ENCODE assay signal across 16 mouse cellular contexts in genomic region chr16:90217356-90217755, GRCm38 (mm10). TPM values are rescaled to one million over a fixed set of nuclear protein-coding genes. Genes with fewer than 3 reads are reported as not detected.
A peak's percentile ranks its signal among the peaks of the same experiment; 100 is the strongest.
DNase-seq lines count a peak whose midpoint lies in the region; ATAC-seq and TF ChIP-seq lines count a peak whose summit lies in the region.
"Had no signal": no experiment of that assay in that cellular context is flagged by ENCODE, and none has a peak within 500 bp of the region (broad histone marks: within the 10 kb centered on the region; RNA-seq: fewer than 3 reads in every experiment).

No protein-coding gene starts in this region.

- no peaks in the 10 kb centered on the region for H3K27me3 ChIP-seq in liver, adult 2 months (ENCODE audit: control insufficient read depth, insufficient read depth, low read length)
- no peaks in the 10 kb centered on the region for H3K27me3 ChIP-seq in intestine, embryonic 16.5 days (replicated peaks; ENCODE audit: control insufficient read depth, insufficient read depth, low read length)
- H3K27me3 ChIP-seq in lung, embryonic 14.5 days (ENCODE audit: insufficient read depth, low read length), result no peaks in the 10 kb centered on the region
- no peaks in the 10 kb centered on the region for H3K27me3 ChIP-seq in small intestine, adult 2 months (ENCODE audit: control insufficient read depth, insufficient read depth, low read length)
- H3K27me3 ChIP-seq: embryonic facial prominence, embryonic 12.5 days; neural tube, embryonic 12.5 days had no signal

- H3K36me3 ChIP-seq in liver, adult 2 months (ENCODE audit: control insufficient read depth, insufficient read depth, low read length), result no peaks in the 10 kb centered on the region
- no peaks in the 10 kb centered on the region for H3K36me3 ChIP-seq in intestine, embryonic 16.5 days (ENCODE audit: control insufficient read depth, insufficient read depth, low read length)
- H3K36me3 ChIP-seq in lung, embryonic 14.5 days (ENCODE audit: insufficient read depth), result no peaks in the 10 kb centered on the region
- no peaks in the 10 kb centered on the region for H3K36me3 ChIP-seq in small intestine, adult 2 months (ENCODE audit: control insufficient read depth, insufficient read depth, low read length)
- H3K36me3 ChIP-seq: embryonic facial prominence, embryonic 12.5 days; neural tube, embryonic 12.5 days had no signal

- H3K4me2 ChIP-seq in intestine, embryonic 16.5 days (ENCODE audit: low read depth, low read length), result no peak overlapping the region
- H3K4me2 ChIP-seq in lung, embryonic 14.5 days, result no peak overlapping the region
- H3K4me2 ChIP-seq: embryonic facial prominence, embryonic 12.5 days; neural tube, embryonic 12.5 days had no signal

- H3K4me1 ChIP-seq in liver, adult 2 months (ENCODE audit: control insufficient read depth, insufficient read depth, low read length), result peaks cover 14% of the 10 kb centered on the region
- peaks cover 5% of the 10 kb centered on the region for H3K4me1 ChIP-seq in intestine, embryonic 16.5 days (ENCODE audit: control insufficient read depth, insufficient read depth, low read length)
- peaks cover 2% of the 10 kb centered on the region for H3K4me1 ChIP-seq in lung, embryonic 14.5 days (ENCODE audit: insufficient read depth)
- H3K4me1 ChIP-seq in small intestine, adult 2 months (ENCODE audit: control insufficient read depth, insufficient read depth, insufficient read length, low read length), result peaks cover 21% of the 10 kb centered on the region; the same call in 1 of the 2 replicates

- peak overlapping the region; percentile 93 for H3K27ac ChIP-seq in liver, adult 2 months (replicated peaks; ENCODE audit: insufficient read depth, low read depth, low read length)
- peak overlapping the region; percentile 46 for H3K27ac ChIP-seq in intestine, embryonic 16.5 days (ENCODE audit: low read length)
- H3K27ac ChIP-seq in lung, embryonic 14.5 days (ENCODE audit: low read depth), result no peak overlapping the region
- peak overlapping the region; percentile 85 for H3K27ac ChIP-seq in small intestine, adult 2 months (ENCODE audit: insufficient read depth, low read depth, low read length)
- H3K27ac ChIP-seq: embryonic facial prominence, embryonic 12.5 days; neural tube, embryonic 12.5 days had no signal

- TF ChIP-seq POLR2A in liver, adult 2 months (IDR thresholded peaks at IDR 0.05; ENCODE audit: extremely low read depth, insufficient read depth, low read length), result no peak
- no peak for TF ChIP-seq POLR2A in small intestine, adult 2 months (IDR thresholded peaks at IDR 0.05; ENCODE audit: low read depth, low read length)

- TF ChIP-seq CTCF in liver, adult 2 months (IDR thresholded peaks at IDR 0.05; ENCODE audit: low read depth, low read length), result no peak
- no peak for TF ChIP-seq CTCF in lung, embryonic 14.5 days (IDR thresholded peaks at IDR 0.05; ENCODE audit: low read depth)
- TF ChIP-seq CTCF in small intestine, adult 2 months (IDR thresholded peaks at IDR 0.05; ENCODE audit: extremely low read depth, insufficient read length, insufficient replicate concordance, low read depth, low read length), result no peak

- no peak overlapping the region for H3K4me3 ChIP-seq in liver, adult 2 months (ENCODE audit: insufficient read depth, low read depth, low read length)
- H3K4me3 ChIP-seq in intestine, embryonic 16.5 days (ENCODE audit: low read length), result no peak overlapping the region
- no peak overlapping the region for H3K4me3 ChIP-seq in lung, embryonic 14.5 days (ENCODE audit: low read depth, low read length)
- no peak overlapping the region for H3K4me3 ChIP-seq in small intestine, adult 2 months (ENCODE audit: low read depth, low read length)
- H3K4me3 ChIP-seq: embryonic facial prominence, embryonic 12.5 days; neural tube, embryonic 12.5 days had no signal

- 8% methylated on average over 3 of the region's 3 CpGs for WGBS in liver, adult 2 months
- WGBS in intestine, embryonic 16.5 days, result 51% methylated on average over 3 of the region's 3 CpGs
- 55% methylated on average over 3 of the region's 3 CpGs for WGBS in lung, embryonic 14.5 days
- 23% methylated on average over 3 of the region's 3 CpGs for WGBS in small intestine, adult 2 months

- peaks cover 2% of the 10 kb centered on the region; the same call in 1 of the 2 replicates for H3K79me2 ChIP-seq in liver, adult 2 months (ENCODE audit: control insufficient read depth, insufficient read depth, low read length)

- ATAC-seq in intestine, embryonic 16.5 days, result no peak
- ATAC-seq in lung, embryonic 14.5 days (ENCODE audit: insufficient read depth), result no peak
- ATAC-seq: midbrain, embryonic 16.5 days had no signal

- H3K9me3 ChIP-seq in intestine, embryonic 16.5 days (ENCODE audit: control insufficient read depth, low read length), result no peaks in the 10 kb centered on the region
- H3K9me3 ChIP-seq in lung, embryonic 14.5 days (ENCODE audit: low read depth, low read length), result no peaks in the 10 kb centered on the region
- H3K9me3 ChIP-seq: embryonic facial prominence, embryonic 12.5 days; neural tube, embryonic 12.5 days had no signal

- 0 out of 2 replicates have a peak overlapping the region, but pooled peaks have one; percentile 20 for H3K9ac ChIP-seq in liver, adult 2 months (ENCODE audit: low read depth, low read length)
- H3K9ac ChIP-seq in intestine, embryonic 16.5 days (ENCODE audit: low read depth, low read length), result no peak overlapping the region
- no peak overlapping the region for H3K9ac ChIP-seq in lung, embryonic 14.5 days
- H3K9ac ChIP-seq: embryonic facial prominence, embryonic 12.5 days; liver, embryonic 14.5 days; neural tube, embryonic 12.5 days had no signal

- peak; percentile 94 for DNase-seq in liver, adult 2 months (ENCODE audit: extremely low read depth, low read depth, low spot score)
- DNase-seq in liver, result no peak
- DNase-seq in lung, embryonic 14.5 days, result peak; percentile 56
- no peak for DNase-seq in layer of hippocampus, postnatal 36 days
- DNase-seq in cerebellum, adult 11-12 months, result no peak
- DNase-seq in gastrocnemius, postnatal 10 days, result no peak
- DNase-seq: cerebellum, adult 2 months; heart, postnatal 4 days; right cerebral cortex, adult 18-20 months; thymus, adult 18-20 months had no signal

RNA-seq across cellular contexts. Expression of gene Sod1, which starts 3.2 kb away (rescaled TPM):
- 1,217 and 1,360 TPM in 2 replicates for total RNA-seq in liver, adult 2 months (2014; rRNA removed)
- 1,719 and 1,927 TPM in 2 replicates for polyA plus RNA-seq in liver, adult 2 months (2012; rRNA removed)
- 1,142 and 1,262 TPM in 2 replicates for polyA plus RNA-seq in intestine, embryonic 16.5 days (2015; fragmentation: Nextera tagmentation; extraction: Ambion mirVana)
- 1,316 and 1,360 TPM in 2 replicates for polyA plus RNA-seq in lung, embryonic 14.5 days (2014; fragmentation: Nextera tagmentation; extraction: Ambion mirVana)
- 247 and 406 TPM in 2 replicates for polyA plus RNA-seq in small intestine, adult 2 months (2012; rRNA removed)
- 100 to 1,000 TPM; 373 to 389 TPM for total RNA-seq in layer of hippocampus, postnatal 36 days (2021)
- 100 to 1,000 TPM; 299 to 300 TPM for total RNA-seq in gastrocnemius, postnatal 10 days (2021)

Comparison
In these comparisons a context has a peak if more than half of its experiments do, and no peak if none do; other contexts are left out.
1. DNase-seq: peak in liver, adult 2 months (single experiment) and lung, embryonic 14.5 days (single experiment); none in liver (single experiment), layer of hippocampus, postnatal 36 days (0 of 2), cerebellum, adult 11-12 months (single experiment) and gastrocnemius, postnatal 10 days (single experiment).